Mouse (Mus musculus): ENCODE results near the gene Gm36210. TPM values are rescaled to one million over a fixed set of nuclear protein-coding genes. Genes with fewer than 3 reads are reported as not detected.

Gene Gm36210
- total and polyA plus RNA-seq, 3 experiments: 0.15 to 0.97 TPM; not detected in 1

DNA sequence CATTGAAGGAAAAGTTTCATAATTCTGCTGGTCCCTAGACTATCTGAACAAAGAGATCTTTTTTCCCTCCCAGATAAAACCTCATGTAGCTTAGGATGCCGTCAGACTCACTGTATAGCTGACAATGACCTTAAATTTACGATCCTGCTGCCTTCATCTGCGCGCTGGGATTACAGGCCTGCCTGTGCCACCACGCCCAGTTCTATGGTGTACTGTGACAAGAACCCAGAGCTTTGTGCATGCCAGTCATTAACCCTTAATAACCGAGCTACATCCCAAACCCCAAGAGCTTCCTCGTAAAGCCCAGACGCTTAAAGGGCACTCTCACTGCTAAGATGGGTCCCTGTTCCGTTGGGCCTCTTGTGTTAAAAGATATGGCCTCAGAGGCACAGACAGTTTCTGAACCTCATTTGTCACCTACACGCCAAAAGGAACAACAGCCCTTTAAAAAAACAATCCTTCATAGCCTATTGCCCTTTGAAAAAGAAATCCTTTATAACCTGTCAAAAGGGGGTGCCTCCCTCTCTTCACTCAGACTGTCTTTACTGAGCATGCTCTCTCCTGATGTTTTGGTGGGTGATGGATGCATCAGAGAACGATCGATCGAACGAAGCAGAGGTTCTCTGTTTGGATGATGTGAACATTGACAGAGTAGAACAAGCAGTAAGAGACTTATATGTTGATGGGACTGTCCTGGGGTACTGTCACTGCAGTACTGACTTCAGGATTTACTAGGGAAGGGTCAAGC, 9.5 kb upstream of the Gm36210 start (continued):
- TF ChIP-seq MXI1 (IDR thresholded peaks at IDR 0.05; ENCODE audit: low read depth, low read length) (peak; percentile 52), MYC (IDR thresholded peaks at IDR 0.05; ENCODE audit: low read depth, low read length) (no peak), KAT2A (conservative IDR thresholded peaks at IDR 0.05; ENCODE audit: low read depth, low read length) (0 out of 2 replicates have a peak, but pooled peaks have one; percentile 39), ELF1 (IDR thresholded peaks at IDR 0.05; ENCODE audit: low read depth, low read length) (no peak), CTCF (IDR thresholded peaks at IDR 0.05 in 2 of 3, conservative IDR thresholded peaks at IDR 0.05 in 1 of 3; ENCODE audit: control insufficient read depth in 1 of 3, insufficient read depth in 1 of 3, low read depth in 2 of 3, low read length in 3 of 3, poor library complexity in 1 of 3, severe bottlenecking in 1 of 3) (no peak), EP300 (IDR thresholded peaks at IDR 0.05; ENCODE audit: low read depth in 1 of 2, low read length in 2 of 2) (no peak)

DNA sequence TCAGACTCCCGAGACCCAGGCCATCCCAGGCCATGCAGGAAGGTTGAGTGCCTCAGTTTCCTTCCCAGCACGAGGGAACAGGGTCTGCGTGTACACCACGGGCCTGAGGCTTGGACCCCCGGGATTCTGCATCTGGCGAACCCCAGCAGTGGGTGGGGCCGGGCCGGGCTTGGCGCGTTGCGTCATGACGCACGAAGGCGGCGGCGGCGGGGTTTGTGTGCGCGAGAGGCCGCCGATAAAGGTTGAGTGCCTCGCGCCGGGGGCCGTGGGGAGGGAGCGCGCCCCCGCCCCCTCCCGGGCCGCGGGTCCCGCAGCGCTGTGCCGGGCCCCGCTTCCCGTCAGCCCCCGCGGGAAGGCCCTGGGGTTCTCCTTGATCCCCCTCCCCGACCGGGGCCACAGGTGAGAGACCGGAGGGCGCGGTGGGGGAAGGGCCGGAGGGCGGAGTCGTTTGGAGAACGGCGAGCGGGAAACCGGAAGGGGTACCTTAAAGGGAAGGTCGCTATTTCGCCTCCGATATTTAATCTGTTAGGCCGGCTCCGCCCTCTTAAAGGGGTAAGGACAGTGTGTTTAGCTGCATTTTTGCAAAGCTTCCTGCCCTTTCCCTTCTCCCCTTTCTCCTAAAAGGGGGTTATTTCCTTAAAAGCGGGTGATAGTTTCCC, 8.8 kb upstream of the Gm36210 start, which contains the start of gene Zfp628:
TSS of gene Zfp628 (plus strand) at position 211 of the 659 bp plus-strand sequence.
- Histone ChIP-seq H3K27ac (ENCODE audit: control insufficient read depth, low read depth, low read length) (peak within 1 kb of the TSS; percentile 53), H3K9ac (ENCODE audit: control insufficient read depth, low read depth, low read length, poor library complexity, severe bottlenecking) (peak within 1 kb of the TSS; percentile 84), H3K79me2 (ENCODE audit: control insufficient read depth, insufficient read depth, low read length, poor library complexity) (peaks cover 6% of the 10 kb centered on the region), H3K4me1 (ENCODE audit: control insufficient read depth in 1 of 2, insufficient read depth in 2 of 2, low read length in 2 of 2) (0 out of 4 replicates have a peak, but pooled peaks cover 0 to 5% of the 10 kb centered on the region in 2 experiments), H3K27me3 (ENCODE audit: control insufficient read depth in 1 of 2, insufficient read depth in 2 of 2, low read length in 2 of 2) (no peaks in the 10 kb centered on the region), H3K4me3 (ENCODE audit: control insufficient read depth in 1 of 2, insufficient read depth in 1 of 2, low read depth in 2 of 2, low read length in 2 of 2) (peak within 1 kb of the TSS; percentile 85 to 89), H3K9me3 (replicated peaks; ENCODE audit: insufficient read depth, low read length) (no peaks in the 10 kb centered on the region), H3K36me3 (ENCODE audit: control insufficient read depth in 1 of 2, insufficient read depth in 2 of 2, low read length in 2 of 2) (peaks cover 0 to 4% of the 10 kb centered on the region in 2 experiments; a peak in 2 of 4 replicates)
- DNase-seq (ENCODE audit: low read depth, low spot score): peak; percentile 93
- TF ChIP-seq ZNF384 (IDR thresholded peaks at IDR 0.05; ENCODE audit: low read depth, low read length) (no peak), SIN3A (IDR thresholded peaks at IDR 0.05; ENCODE audit: low read length) (peak; percentile 87; the same call in 1 of the 2 replicates), UBTF (IDR thresholded peaks at IDR 0.05; ENCODE audit: borderline replicate concordance, insufficient read depth, low read depth, low read length) (no peak), CTCF (IDR thresholded peaks at IDR 0.05 in 2 of 3, conservative IDR thresholded peaks at IDR 0.05 in 1 of 3; ENCODE audit: control insufficient read depth in 1 of 3, insufficient read depth in 1 of 3, low read depth in 2 of 3, low read length in 3 of 3, poor library complexity in 1 of 3, severe bottlenecking in 1 of 3) (no peak), NRF1 (IDR thresholded peaks at IDR 0.05; ENCODE audit: insufficient read depth, low read depth, low read length, poor library complexity, severe bottlenecking) (no peak; the same call in 1 of the 2 replicates), RAD21 (IDR thresholded peaks at IDR 0.05; ENCODE audit: low read depth, low read length) (no peak), ZKSCAN1 (IDR thresholded peaks at IDR 0.05; ENCODE audit: low read depth, low read length) (no peak), KAT2A (conservative IDR thresholded peaks at IDR 0.05; ENCODE audit: low read depth, low read length) (no peak), USF1 (IDR thresholded peaks at IDR 0.05; ENCODE audit: low read depth, low read length) (0 out of 2 replicates have a peak, but pooled peaks have one; percentile 6), MEF2A (IDR thresholded peaks at IDR 0.05; ENCODE audit: extremely low read depth, insufficient replicate concordance, low read depth, low read length, poor library complexity, severe bottlenecking) (no peak), JUND (IDR thresholded peaks at IDR 0.05; ENCODE audit: low read depth, low read length) (no peak), POLR2AphosphoS2 (IDR thresholded peaks at IDR 0.05; ENCODE audit: low read length) (peak; percentile 72; the same call in 1 of the 2 replicates), ETS1 (IDR thresholded peaks at IDR 0.05; ENCODE audit: low read depth, low read length) (no peak), ZC3H11A (IDR thresholded peaks at IDR 0.05; ENCODE audit: low read depth, low read length) (no peak), CHD1 (IDR thresholded peaks at IDR 0.05; ENCODE audit: low read depth, low read length) (no peak), EP300 (IDR thresholded peaks at IDR 0.05; ENCODE audit: low read depth in 1 of 2, low read length in 2 of 2) (no peak), MAZ (IDR thresholded peaks at IDR 0.05; ENCODE audit: low read depth, low read length) (no peak), MYC (IDR thresholded peaks at IDR 0.05; ENCODE audit: low read depth, low read length) (0 out of 2 replicates have a peak, but pooled peaks have one; percentile 35), GABPA (IDR thresholded peaks at IDR 0.05; ENCODE audit: low read depth, low read length) (no peak), USF2 (IDR thresholded peaks at IDR 0.05; ENCODE audit: borderline replicate concordance in 1 of 2, insufficient read depth in 1 of 2, low read depth in 1 of 2, low read length in 2 of 2) (no peak), ELF1 (IDR thresholded peaks at IDR 0.05; ENCODE audit: low read depth, low read length) (peak; percentile 92), MAFK (IDR thresholded peaks at IDR 0.05; ENCODE audit: borderline replicate concordance, low read depth, low read length) (no peak), TCF12 (IDR thresholded peaks at IDR 0.05; ENCODE audit: low read depth, low read length) (peak; percentile 37; the same call in 1 of the 2 replicates), HCFC1 (IDR thresholded peaks at IDR 0.05; ENCODE audit: low read depth, low read length) (peak; percentile 80), BHLHE40 (IDR thresholded peaks at IDR 0.05; ENCODE audit: borderline replicate concordance, low read depth, low read length) (no peak), TAL1 (IDR thresholded peaks at IDR 0.05; ENCODE audit: low read length) (no peak), GATA1 (IDR thresholded peaks at IDR 0.05; ENCODE audit: low read depth, low read length) (no peak), MXI1 (IDR thresholded peaks at IDR 0.05; ENCODE audit: low read depth, low read length) (no peak), RCOR1 (IDR thresholded peaks at IDR 0.05; ENCODE audit: low read depth, low read length) (no peak)

All from MEL (cell line).